Mouse (Mus musculus) cerebellum, adult 18-20 months (tissue): ENCODE measurements at regions not wholly inside any gene's neighbourhood (a gene's known extent, or its start where the extent isn't known, plus 50 kb on each side); places are given as distances from the start of the nearest gene placed in this dataset.

Source experiments
- DNase-seq, 2 experiments: peaks; one replicate each; pipeline ENCODE4 v3.0.0; 2021

- peak in 1 of 2 experiments; percentile 10 for DNase-seq
Observed at GRCm38 (mm10) chr13:107944831-107945230, 99.4 kb upstream of the Smim15 start.

- DNase-seq: no peak
Observed at GRCm38 (mm10) chr13:107942979-107943378, 101.3 kb upstream of the Smim15 start.

DNA sequence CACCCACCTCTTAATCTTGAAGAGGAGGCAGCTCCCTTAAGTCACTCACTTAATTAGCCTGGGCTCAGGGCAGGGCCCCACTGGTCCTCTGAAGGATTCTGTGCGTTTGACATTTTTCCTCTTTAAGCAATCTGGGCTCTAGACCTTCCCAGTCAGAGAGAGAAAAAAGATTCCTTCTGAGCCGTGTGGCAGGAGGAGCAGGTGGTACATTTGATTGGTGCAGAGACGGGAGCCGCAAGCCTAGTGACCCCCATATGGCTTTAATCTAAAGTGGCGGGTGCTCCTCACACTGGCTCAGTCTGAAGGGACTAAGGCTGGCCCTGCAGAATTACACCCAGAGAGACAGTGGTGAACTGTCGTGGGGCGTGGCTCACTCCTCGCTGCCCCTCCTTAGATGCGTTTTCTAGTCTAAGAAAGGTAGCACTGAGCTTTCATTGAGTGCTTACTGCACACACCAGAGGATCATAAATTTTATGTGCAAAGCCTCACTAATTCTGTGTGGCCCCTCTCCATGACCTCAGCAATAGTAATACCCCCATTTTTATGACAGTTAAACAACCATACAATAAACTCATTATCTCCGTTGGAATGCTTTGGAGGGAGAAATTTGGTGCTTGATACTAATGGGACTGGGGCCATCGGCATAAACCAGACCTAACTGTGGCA lies 101.8 kb upstream of the Smim15 start:
- no peak for DNase-seq

GRCm38 (mm10) chr13:107939916-107940646 lies 104.2 kb upstream of the Smim15 start:
- DNase-seq: peak in 1 of 2 experiments; percentile 23

DNA sequence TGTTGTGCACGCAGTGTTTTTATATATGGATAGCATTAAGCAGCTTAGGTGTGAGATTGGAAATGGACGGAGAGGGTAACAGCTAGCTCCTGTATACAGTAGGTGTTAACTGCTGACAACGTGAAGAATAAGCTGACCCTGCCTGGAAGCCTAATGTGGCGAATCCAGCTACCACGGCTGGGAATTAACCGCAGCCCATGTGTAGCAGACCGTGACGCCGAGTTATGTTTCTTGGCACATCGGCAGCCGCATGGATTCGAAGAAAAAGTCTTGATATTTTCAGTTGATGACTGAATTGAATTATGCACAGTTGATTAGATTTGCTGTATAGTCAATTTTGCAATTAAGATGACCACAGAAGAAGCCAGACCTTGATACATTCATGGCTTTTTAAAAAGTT lies 108.6 kb upstream of the Smim15 start:
- no peak for DNase-seq

DNA sequence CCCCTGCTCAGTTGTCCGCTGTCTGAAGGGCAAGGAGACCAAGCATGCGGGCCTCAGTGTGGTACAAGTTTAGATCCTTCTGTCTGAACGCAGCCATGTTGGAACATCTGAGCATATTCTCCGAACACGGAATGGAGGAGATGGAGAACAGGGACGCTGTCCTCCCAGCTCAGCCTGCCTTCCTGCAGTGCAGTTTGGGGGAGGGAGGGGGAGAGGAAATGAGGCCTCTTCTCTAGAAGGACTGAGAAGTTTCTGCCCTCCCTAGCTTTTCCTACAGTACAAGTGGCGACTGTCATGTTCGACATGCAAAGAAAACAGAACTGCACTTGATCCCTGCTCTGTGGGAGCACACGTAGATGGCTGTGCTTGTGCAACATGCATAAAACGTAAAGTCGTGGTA lies 109.6 kb upstream of the Smim15 start:
- no peak for DNase-seq

- no peak for DNase-seq
Observed at GRCm38 (mm10) chr13:107933598-107934571, 110.4 kb upstream of the Smim15 start.

DNA sequence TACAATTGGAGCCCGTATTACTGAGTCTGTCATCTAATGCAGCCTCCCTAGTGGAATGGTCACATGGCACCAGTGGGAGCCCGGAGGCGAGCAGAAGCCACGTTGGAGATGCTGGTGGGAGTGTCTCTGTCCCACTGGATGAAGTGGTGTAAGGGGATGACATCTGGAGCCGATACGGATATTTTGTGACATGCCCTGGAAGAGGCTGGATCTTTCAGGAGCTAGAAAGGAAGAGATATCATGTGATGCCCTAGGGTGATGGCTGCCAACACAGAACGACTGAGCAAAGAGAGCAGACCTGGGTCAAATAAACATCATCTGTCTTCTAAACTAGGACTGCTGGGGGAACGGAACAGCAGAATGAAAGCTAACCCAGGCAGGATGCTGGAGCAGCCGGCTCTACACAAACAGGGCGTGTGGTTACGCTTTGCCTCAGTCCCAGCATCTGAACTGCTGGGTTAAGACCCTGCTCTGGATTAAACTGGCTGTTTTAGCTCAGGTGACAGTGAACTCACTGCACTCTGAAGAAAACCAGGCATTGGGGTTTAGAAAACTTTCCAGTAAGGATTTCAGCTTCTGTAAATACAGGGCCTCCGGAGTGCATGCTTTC lies 111.7 kb upstream of the Smim15 start:
- DNase-seq: no peak

GRCm38 (mm10) chr13:107931216-107931615 lies 113.0 kb upstream of the Smim15 start:
- no peak for DNase-seq

DNA sequence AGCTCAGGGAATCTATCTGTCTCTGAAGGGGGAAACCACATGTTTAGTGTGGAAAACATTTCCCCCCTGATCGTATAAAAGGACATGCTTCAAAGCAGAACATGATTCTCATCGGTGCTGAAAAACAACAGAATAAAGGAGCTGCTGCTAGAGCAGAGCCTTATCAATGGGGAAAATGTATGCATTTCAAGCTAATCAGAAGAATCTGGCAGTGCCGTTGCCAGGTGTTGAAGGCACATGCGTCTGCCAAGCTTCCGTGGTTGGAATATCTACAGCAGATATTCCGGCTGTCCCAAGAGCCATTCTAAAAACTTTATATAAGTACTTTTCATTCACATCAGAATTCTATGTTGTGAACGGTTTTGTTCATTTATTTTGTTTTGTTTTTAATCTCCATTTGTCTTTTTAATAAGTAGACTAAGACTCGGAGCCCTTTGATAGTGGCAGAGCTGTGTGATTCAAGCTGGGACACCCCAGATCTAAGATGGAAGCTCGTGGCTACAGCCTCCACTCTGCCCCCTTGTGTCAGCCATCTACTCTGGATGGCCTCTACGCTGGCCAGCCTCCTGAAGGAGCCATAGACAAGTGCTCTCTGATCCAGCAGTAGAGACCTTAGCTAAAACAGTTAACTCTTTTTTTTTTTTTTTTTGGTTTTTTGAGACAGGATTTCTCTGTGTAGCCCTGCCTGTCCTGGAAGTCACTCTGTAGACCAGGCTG lies 116.6 kb upstream of the Smim15 start:
- no peak for DNase-seq

- DNase-seq: no peak
Observed at GRCm38 (mm10) chr13:107925470-107925869, 118.8 kb upstream of the Smim15 start.

DNA sequence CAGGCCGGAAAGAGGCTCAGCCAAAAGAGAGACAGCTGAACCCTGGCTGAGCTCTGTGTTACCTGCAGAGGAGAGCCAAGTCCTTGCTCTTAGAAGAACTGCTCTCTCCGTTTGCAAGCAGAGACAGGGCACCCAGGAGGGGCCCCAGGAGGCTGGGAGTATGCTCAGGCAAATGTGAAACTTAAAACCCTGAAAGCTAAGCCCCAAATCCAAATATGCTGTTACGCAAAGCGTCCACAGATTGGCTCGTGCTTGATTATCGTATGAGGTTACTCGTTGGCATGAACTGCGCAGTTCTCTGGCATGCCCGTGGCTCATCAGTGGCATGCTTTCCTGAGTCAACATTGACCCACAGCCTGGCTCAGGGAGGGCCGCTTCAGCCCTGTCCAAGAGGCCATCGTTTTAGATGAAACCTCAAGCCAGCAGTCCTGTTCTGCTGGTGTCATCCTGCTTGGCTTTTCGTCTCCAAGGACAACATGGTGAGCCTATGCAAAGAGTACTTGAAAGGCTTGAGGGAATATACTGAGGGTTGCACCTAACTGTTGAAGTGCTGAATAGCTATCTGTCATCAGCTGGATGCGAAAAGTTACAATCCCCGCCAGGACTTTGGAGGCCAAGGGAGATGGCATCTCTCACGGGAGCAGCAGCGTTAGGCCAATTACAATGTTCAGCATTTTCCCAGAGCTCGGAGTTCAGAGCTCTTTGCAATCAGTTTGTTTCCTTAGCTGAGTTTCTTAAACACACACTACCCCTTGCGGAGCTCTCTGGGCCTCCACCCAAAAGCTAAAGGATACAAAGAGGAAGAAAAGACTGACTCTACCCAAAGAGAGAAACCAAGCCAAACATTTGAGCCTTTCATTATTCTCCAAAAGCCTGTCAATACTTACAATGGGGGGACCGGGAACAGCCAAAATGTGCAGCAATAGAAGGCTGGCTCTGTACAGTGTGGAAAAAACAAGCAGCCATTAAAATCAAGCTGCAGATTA lies 120.8 kb upstream of the Smim15 start:
- peak; percentile 39 to 40 for DNase-seq

DNA sequence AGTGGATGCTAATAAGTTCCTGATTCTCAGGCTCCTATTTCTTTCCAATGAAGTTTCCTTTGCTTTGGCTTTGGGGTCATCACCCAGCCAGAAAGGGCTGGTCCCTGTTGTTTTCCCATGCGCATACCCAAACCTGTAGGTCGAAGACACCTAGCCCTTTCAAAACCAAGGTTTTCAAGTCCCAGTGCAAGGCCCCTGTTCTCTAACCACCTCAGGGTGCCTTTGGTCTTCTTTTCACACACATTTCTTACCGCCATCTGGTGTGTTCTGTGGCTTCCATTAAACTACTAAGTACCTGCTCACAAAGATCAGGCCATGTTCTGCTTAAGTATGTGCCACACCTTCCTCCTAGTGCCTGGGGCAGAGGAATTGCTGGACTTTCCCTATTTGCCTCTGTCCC lies 124.8 kb upstream of the Smim15 start:
- no peak for DNase-seq

DNA sequence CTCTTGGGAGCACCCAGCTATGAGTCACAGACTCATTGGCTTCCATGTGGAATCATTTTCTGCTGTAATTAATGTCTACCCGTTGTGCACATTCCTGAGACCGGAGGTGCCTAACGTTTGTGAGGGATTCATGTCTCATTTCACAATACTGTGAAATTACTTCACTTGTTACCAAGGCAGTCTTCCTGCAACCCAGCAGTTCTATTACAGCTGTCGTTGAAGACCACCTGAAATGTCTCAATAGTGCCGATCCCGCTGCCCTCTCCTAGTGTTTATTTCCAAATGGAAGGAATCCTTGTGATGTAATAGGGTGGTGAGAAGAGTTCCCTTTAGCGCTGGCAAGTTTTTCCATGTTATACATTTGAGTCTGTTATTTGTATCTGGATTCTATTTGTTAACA lies 125.8 kb upstream of the Smim15 start:
- no peak for DNase-seq

GRCm38 (mm10) chr13:107918065-107918464 lies 126.2 kb upstream of the Smim15 start:
- DNase-seq: no peak

GRCm38 (mm10) chr13:107917564-107917963 lies 126.7 kb upstream of the Smim15 start:
- no peak for DNase-seq

GRCm38 (mm10) chr13:107910125-107910524 lies 134.1 kb upstream of the Smim15 start:
- DNase-seq: no peak

DNA sequence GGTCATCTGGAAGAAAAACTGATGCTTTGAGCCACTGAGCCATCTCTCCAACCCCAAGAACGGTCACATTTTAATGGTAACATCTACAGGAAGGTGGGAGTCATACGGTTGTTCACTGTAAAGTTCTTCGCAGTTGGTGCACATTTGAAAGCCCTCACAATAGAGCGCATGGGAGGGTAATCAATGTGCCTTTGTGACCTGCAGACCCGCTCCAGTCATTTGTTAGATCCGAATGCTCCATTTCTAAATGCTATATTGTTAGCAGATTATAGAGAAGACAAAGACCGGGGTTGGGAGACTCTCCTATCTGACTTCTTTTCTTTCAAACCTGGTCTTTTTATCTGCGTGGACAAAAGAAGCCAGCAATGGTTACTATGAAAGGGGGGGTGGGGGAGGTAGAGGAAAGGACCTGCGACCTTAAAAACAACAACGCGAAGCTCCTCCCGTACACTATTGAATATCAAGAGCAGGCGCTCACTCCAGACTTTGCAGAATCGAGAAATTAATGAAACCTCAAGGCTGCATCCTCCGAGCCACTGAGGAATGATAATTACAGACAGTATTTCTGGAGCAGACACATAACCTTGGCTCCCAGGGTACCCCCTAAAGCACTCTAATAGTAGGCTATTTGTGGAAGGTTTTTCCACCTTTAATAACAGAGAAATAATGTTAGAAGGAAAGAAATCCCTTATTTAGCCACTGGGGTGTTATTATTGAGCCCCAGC lies 134.7 kb upstream of the Smim15 start:
- DNase-seq: no peak

GRCm38 (mm10) chr13:107907966-107908365 lies 136.3 kb upstream of the Smim15 start:
- no peak for DNase-seq

DNA sequence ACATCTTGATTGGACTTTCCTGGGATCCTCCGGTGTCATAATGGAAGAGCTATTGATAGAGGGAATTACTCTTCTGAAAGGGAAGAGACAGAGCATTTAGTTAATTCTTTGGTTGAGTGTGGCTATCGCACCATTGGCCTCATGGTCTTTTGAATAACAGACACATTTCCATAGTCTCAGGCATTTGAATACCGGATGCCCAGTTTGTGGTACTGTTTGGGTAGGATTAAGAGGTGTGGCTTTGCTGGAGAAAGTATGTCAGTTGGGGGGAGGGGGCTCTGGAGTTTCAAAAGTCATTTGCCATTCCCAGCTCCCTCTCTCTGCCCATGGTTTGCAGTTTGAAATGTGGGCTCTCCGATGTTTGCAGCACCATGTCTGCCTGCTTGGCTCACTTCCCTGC lies 139.4 kb upstream of the Smim15 start:
- no peak for DNase-seq
